Mouse (Mus musculus) E14TG2a.4 (cell line): ENCODE measurements around the gene Trpv5.

ENCODE experiments used
- H3K27me3 ChIP-seq: 2 replicates; pipeline ENCODE4 v1.6.1; 2014; ENCODE audit warnings: low read length, control low read depth; ENCODE audit not compliant: insufficient read depth
- H3K36me3 ChIP-seq: 2 replicates; pipeline ENCODE4 v1.6.1; 2014; ENCODE audit warnings: low read length, control low read depth; ENCODE audit not compliant: insufficient read depth
- H3K4me1 ChIP-seq: replicated peaks from 2 replicates; pipeline ENCODE4 v1.6.1; 2014; ENCODE audit warnings: low read depth, low read length, control low read depth
- H3K4me3 ChIP-seq: replicated peaks from 2 replicates; pipeline ENCODE4 v1.5.1; 2014; ENCODE audit warnings: mild to moderate bottlenecking, low read length
- H3K9me3 ChIP-seq: 2 replicates; pipeline ENCODE4 v1.6.1; 2014; ENCODE audit warnings: low read length, control low read depth
- CTCF ChIP-seq: conservative IDR thresholded peaks from 2 replicates; pipeline ENCODE4 v1.5.1; 2014; ENCODE audit warnings: low read length
- NANOG ChIP-seq: IDR thresholded peaks from 2 replicates; pipeline ENCODE4 v1.6.1; 2014; ENCODE audit warnings: borderline replicate concordance, low read length, mixed read lengths
- POU5F1 ChIP-seq: IDR thresholded peaks from 2 replicates; pipeline ENCODE4 v1.6.1; 2014; ENCODE audit warnings: low read length, borderline replicate concordance

The Trpv5 gene

DNA sequence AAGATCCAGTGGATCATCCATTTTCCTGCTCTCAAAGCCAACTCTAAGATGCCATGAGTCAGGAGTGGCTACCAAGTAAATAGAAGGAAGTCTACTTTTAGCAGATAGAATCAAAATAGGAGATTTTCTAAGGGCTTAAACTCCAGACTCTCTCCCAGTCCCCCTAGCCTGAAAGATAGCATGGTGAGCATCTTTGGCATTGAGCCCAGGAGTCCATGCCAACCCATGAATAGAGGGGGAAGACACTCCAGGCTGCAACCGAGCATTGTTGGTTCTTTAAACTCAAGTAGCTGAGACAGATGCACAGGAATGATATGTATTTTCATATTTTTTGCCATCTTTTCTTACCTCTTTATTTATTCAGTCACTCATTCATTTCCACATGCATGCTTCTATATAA lies 45.4 kb downstream of the Trpv5 start:
- Histone ChIP-seq H3K4me1 (no peaks in the 10 kb centered on the region), H3K4me3 (no peak overlapping the region), H3K36me3 (no peaks in the 10 kb centered on the region), H3K27me3 (no peaks in the 10 kb centered on the region), H3K9me3 (no peaks in the 10 kb centered on the region)
- TF ChIP-seq NANOG (no peak), CTCF (no peak), POU5F1 (no peak)

DNA sequence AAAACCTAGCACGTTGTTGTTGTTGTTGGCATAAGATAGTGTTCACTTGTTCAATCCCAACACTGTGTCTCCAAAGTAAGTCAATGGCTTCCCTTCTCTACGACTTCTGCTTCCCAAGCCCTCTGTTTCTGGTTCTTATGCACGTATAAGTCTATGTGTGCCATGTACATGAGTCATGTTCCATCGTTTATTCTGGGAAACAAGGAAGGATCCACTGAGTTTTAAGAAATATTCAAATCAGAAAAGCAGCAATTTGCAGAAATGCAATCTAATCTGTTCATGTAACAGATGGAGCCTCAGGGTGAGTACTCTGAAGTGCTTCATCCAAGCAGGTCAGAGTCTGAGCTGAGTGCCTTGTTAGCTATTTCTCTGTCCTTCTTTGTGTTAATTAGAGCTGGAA lies 49.0 kb downstream of the Trpv5 start:
- H3K4me1 ChIP-seq: no peaks in the 10 kb centered on the region
- H3K9me3 ChIP-seq: no peaks in the 10 kb centered on the region
- no peaks in the 10 kb centered on the region for H3K36me3 ChIP-seq
- no peaks in the 10 kb centered on the region for H3K27me3 ChIP-seq
- no peak overlapping the region for H3K4me3 ChIP-seq
- TF ChIP-seq NANOG: no peak
- no peak for TF ChIP-seq POU5F1
- no peak for TF ChIP-seq CTCF

DNA sequence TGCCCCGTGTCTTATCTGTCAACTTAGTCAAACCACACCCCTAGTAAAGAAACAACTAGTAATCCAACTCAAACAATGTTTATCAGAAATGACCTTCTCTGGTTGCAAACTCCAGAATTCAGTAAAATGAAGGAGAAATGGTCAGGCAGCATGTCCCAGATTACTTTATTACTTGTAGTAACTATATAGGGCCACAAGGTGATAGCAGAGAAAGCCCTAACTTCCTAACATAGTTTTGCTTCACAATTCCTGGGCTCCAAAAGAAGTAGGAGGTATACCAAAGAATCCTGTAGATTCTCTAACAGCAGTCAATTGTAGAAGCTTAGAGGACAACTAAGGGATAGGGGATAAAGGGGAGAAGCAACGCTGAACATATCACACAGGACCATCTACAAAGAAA lies 49.8 kb downstream of the Trpv5 start:
- Histone ChIP-seq H3K4me1 (no peaks in the 10 kb centered on the region), H3K27me3 (no peaks in the 10 kb centered on the region), H3K36me3 (no peaks in the 10 kb centered on the region), H3K4me3 (no peak overlapping the region), H3K9me3 (no peaks in the 10 kb centered on the region)
- no peak for TF ChIP-seq NANOG
- TF ChIP-seq POU5F1: no peak
- TF ChIP-seq CTCF: peak; percentile 33

DNA sequence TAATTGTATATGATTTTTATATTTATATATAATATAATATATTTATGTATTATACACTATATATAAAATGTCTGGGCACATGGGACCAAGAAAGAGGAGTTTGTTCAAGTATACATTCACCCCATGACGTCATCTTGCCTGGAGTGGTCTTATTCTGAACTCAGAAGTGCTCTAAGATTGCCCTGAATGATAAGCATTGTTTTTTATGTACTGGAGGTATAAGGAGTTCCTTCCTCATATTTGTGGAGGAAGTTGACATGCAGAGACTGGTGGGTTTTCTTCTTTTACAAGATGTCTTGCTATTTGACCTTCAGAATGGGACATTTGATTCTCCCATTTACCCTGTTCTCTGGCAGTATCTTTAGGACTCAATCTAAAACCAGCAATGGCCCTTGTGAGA lies 52.4 kb downstream of the Trpv5 start:
- no peaks in the 10 kb centered on the region for H3K36me3 ChIP-seq
- H3K9me3 ChIP-seq: no peaks in the 10 kb centered on the region
- no peak overlapping the region for H3K4me3 ChIP-seq
- H3K4me1 ChIP-seq: no peaks in the 10 kb centered on the region
- H3K27me3 ChIP-seq: no peaks in the 10 kb centered on the region; the same call in 1 of the 2 replicates
- TF ChIP-seq POU5F1 (no peak), NANOG (no peak), CTCF (no peak)

DNA sequence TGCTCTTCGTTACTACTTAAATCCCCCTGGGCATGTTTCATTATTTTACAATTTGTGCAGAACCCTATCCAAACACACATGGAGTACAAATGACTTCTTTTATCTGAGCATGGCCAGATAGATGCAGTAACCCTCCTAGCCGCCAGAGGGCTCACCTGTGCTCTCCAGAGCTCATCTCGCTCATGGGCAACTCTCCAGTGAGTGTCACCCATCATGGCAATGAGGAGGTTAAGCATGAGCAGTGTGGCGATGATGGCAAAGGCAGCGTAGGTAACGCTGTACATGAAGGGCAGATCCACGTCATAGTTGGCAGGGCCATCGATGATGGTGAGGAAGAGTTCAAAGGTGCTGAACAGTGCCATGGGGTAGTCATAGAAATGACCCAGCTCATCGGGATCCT lies 57.9 kb downstream of the Trpv5 start:
- no peak overlapping the region for H3K4me3 ChIP-seq
- no peaks in the 10 kb centered on the region; the same call in 1 of the 2 replicates for H3K27me3 ChIP-seq
- TF ChIP-seq CTCF (peak; percentile 87), POU5F1 (no peak)
- no peaks in the 10 kb centered on the region for H3K9me3 ChIP-seq
- H3K36me3 ChIP-seq: no peaks in the 10 kb centered on the region
- H3K4me1 ChIP-seq: no peaks in the 10 kb centered on the region

DNA sequence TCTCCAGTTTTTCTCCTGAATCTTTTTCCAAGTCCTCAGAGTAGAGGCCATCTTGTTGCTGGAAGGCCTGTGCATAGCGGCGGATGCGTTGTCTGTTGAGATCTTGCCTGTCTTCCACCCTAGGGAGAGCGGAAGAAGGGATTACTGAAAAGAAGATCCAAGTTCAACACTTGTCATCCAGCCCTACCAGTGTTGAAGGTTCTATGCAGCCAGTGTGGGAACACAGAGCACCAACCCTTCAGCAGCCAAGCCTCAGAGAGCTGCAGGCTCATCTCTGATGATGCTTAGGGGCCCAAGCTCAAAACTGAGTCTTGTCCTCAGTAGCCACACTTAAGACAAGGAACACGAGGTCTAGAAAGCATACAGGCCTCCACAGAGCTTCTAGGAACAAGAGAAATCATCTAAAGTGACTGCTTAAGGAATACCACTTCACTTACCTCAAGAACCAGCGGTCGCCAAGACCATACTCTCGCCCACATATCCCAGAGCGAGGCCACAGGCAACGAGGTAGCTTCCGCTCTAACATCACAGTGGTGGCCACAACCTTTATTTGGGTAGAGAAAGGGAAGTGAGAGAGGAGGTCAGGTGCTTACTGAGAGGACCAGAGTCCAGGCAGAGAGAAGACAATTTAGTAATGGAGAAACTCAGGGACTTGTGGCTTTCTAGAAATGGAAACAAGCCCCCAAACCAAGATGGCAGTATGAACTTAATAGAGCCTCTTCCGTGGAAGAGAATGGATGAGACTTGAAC lies 59.2 kb downstream of the Trpv5 start:
- no peaks in the 10 kb centered on the region for H3K4me1 ChIP-seq

DNA sequence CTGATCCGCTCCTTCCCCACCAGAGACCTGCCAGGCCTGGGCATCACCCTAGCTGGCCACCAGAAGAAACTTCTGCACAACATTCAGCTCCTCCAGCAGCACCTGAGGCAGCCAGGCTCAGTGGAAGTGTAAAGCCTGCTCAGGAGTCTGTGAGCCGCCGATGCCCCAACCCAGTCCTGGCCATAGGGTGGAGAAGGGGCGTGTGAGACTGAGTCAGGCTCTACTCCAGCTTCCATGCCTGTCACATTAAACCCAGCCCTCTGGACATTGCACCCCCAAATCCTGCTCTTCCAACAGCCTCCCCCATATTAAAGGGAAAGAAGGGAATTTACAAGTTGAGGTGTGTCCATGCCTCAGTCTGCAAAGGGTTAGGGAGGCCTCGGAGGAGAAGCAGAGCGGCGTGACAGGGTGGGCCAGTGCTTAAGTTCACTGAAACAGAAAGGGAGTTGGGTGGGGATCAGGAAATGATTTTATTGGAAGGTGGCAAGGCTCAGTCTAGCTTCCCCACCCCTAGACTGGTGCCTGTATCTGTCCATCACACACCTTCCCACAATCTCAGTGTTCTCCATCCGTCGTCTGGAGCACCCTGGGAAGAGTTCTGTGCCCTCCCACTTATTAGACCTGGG lies 60.3 kb downstream of the Trpv5 start:
- no peak overlapping the region for H3K4me3 ChIP-seq
- TF ChIP-seq NANOG (no peak), CTCF (no peak), POU5F1 (no peak)
- peaks cover 3% of the 10 kb centered on the region; the same call in 1 of the 2 replicates for H3K4me1 ChIP-seq
- no peaks in the 10 kb centered on the region for H3K36me3 ChIP-seq
- H3K9me3 ChIP-seq: no peaks in the 10 kb centered on the region
- H3K27me3 ChIP-seq: peaks cover 5% of the 10 kb centered on the region

More for the DNA sequence above, 59.2 kb downstream of the Trpv5 start:
- peaks cover under 1% of the 10 kb centered on the region; the same call in 1 of the 2 replicates for H3K27me3 ChIP-seq
- TF ChIP-seq NANOG: no peak
- no peak for TF ChIP-seq CTCF
- no peak for TF ChIP-seq POU5F1
- no peak overlapping the region for H3K4me3 ChIP-seq
- H3K36me3 ChIP-seq: no peaks in the 10 kb centered on the region
- no peaks in the 10 kb centered on the region for H3K9me3 ChIP-seq

DNA sequence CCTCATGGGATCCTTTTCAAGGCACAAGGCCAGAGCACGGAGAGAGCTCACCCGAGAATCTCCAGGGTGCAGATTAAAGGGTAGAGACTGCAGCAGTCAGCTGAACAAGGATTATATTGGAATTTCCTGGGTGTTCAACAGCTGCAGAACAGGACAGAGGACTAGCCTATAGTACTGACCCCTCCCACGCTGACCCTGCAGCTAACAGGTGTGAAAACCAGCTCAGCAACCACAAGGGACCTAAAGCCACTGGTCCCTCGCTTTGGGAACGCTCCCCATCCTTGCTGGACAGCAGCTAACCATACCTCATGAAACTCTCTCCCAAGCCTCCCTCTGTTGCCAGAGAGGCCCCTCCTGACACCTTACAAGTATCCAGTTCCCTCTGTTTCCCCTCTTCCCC lies 72.9 kb downstream of the Trpv5 start:
- TF ChIP-seq CTCF: no peak
- TF ChIP-seq POU5F1: no peak
- no peak for TF ChIP-seq NANOG
- no peaks in the 10 kb centered on the region for H3K9me3 ChIP-seq
- no peak overlapping the region for H3K4me3 ChIP-seq

DNA sequence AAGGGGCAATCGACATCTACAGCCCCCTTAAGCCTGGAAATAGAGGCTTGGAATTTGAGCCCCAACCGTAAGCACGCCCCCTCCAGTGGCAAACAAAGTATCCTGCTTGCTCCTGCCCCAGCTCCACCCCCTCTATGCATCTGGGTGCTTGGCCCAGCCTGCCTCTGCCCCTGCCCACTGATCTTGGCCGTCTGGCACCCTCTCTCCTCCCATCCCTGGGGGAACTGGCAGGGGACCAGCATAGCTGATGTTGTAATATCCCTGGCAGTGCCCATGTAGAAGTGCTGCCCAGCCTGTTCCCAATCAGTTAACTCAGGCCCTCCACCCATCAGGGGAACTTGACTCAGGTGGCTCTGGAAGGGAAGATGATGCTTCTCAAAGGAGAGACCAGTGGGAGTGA lies 74.4 kb downstream of the Trpv5 start:
- TF ChIP-seq CTCF (no peak), POU5F1 (no peak), NANOG (no peak)
- Histone ChIP-seq H3K36me3 (no peaks in the 10 kb centered on the region), H3K4me3 (peak overlapping the region; percentile 89; the same call in 1 of the 2 replicates), H3K9me3 (no peaks in the 10 kb centered on the region), H3K4me1 (peaks cover 14% of the 10 kb centered on the region), H3K27me3 (peaks cover 28% of the 10 kb centered on the region)

More for the DNA sequence above, 72.9 kb downstream of the Trpv5 start:
- H3K4me1 ChIP-seq: peaks cover 14% of the 10 kb centered on the region
- H3K27me3 ChIP-seq: peaks cover 28% of the 10 kb centered on the region
- H3K36me3 ChIP-seq: no peaks in the 10 kb centered on the region
